Mouse (Mus musculus): ENCODE measurements around the gene Map3k6. TPM values are rescaled to one million over a fixed set of nuclear protein-coding genes. Genes with fewer than 3 reads are reported as not detected.

Map3k6 gene
- total and polyA plus RNA-seq, 2 experiments from 2014 or later: 5.8 to 11.7 TPM

DNA sequence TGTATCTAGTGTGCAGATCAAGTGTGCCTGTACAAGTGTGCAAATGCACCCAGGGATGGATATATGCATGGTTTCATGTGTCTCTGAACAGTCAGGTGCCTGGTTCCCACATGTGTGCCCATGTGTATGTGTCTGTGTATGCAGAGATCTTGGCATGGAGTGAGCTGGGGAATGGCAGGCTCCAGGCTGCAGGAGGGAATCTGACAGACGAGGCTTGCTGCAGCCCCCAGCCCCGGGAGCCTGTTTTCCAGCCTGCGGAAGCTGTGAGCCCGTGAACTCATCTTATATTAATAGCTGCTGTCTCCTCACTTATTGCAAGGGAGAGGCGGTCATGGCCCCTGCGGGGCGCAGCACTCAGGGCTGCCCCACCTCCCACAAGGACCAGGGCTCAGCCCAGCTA, 36.2 kb upstream of the Map3k6 start:
- peaks cover 15% of the 10 kb centered on the region for H3K4me1 ChIP-seq (ENCODE audit: insufficient read depth, low read length)
- DNase-seq (ENCODE audit: low spot score) (no peak), ATAC-seq (no peak)
- H3K4me2 ChIP-seq (ENCODE audit: low read depth, low read length): no peak overlapping the region
- peak overlapping the region; percentile 37 for H3K9ac ChIP-seq (replicated peaks; ENCODE audit: low read length)
- H3K4me3 ChIP-seq (ENCODE audit: low read length): no peak overlapping the region
- H3K9me3 ChIP-seq (ENCODE audit: low read length): no peaks in the 10 kb centered on the region
- no peaks in the 10 kb centered on the region for H3K36me3 ChIP-seq (ENCODE audit: insufficient read depth, low read length)
- 27% methylated on average over 7 of the region's 7 CpGs for WGBS
- TF ChIP-seq CTCF (IDR thresholded peaks at IDR 0.05; ENCODE audit: low read depth): no peak
- no peaks in the 10 kb centered on the region for H3K27me3 ChIP-seq (ENCODE audit: insufficient read depth, low read length)
- peak overlapping the region; percentile 51; the same call in 1 of the 2 replicates for H3K27ac ChIP-seq

- WGBS: 3% methylated on average over 11 of the region's 11 CpGs
- peak; percentile 27 for ATAC-seq
- H3K9ac ChIP-seq (replicated peaks; ENCODE audit: low read length): no peak overlapping the region
Measured at GRCm38 (mm10) chr4:133209366-133209765, 31.3 kb upstream of the Map3k6 start.

DNA sequence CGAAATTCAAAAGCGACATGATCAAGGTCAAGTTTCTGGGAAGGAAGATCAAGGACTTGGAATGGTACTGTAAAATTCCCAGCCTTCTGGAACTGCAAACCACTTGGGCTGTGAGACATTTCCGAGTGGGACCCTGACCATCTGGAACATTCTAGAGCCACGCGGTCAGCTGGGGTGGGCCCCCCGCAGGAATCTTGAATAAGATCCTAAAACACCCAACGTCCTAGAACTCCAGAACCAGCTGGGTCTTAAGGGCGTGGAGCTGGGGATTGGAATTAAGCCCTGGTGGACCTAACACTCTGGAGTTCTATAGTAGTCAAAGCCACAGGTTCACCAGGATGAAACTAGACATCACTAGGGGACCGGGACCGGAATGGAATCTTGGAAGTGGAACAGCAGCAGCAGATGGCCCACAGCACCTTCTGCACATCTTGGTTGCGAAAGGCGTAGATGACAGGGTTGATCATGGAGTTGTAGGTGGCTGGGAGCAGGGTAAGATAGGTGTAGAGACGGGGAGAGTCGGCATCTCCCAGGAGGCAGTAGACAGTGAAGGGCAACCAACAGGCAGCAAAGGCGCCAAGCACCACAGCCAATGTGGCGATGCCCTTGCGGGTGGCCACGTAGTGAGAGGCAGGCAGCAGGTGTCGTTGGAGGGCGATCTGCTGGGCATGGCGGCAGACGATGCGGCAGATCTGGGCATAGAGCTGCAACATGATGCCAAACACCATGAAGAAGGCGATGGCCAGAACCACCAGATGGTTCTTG, 30.4 kb upstream of the Map3k6 start:
- no peak for TF ChIP-seq CTCF (IDR thresholded peaks at IDR 0.05; ENCODE audit: low read depth)
- Histone ChIP-seq H3K9me3 (ENCODE audit: low read length) (no peaks in the 10 kb centered on the region), H3K4me1 (ENCODE audit: insufficient read depth, low read length) (no peaks in the 10 kb centered on the region), H3K4me2 (ENCODE audit: low read depth, low read length) (no peak overlapping the region), H3K27me3 (ENCODE audit: insufficient read depth, low read length) (no peaks in the 10 kb centered on the region), H3K9ac (replicated peaks; ENCODE audit: low read length) (no peak overlapping the region), H3K27ac (no peak overlapping the region), H3K4me3 (ENCODE audit: low read length) (no peak overlapping the region), H3K36me3 (ENCODE audit: insufficient read depth, low read length) (no peaks in the 10 kb centered on the region)
- WGBS: 85% methylated on average over 24 of the region's 24 CpGs
- ATAC-seq: no peak
- DNase-seq (ENCODE audit: low spot score): no peak

More at GRCm38 (mm10) chr4:133209366-133209765, 31.3 kb upstream of the Map3k6 start:
- H3K27me3 ChIP-seq (ENCODE audit: insufficient read depth, low read length): no peaks in the 10 kb centered on the region
- no peaks in the 10 kb centered on the region for H3K4me1 ChIP-seq (ENCODE audit: insufficient read depth, low read length)
- H3K4me3 ChIP-seq (ENCODE audit: low read length): no peak overlapping the region
- H3K36me3 ChIP-seq (ENCODE audit: insufficient read depth, low read length): no peaks in the 10 kb centered on the region
- DNase-seq (ENCODE audit: low spot score): peak; percentile 88
- TF ChIP-seq CTCF (IDR thresholded peaks at IDR 0.05; ENCODE audit: low read depth): peak; percentile 93
- no peak overlapping the region for H3K4me2 ChIP-seq (ENCODE audit: low read depth, low read length)
- no peak overlapping the region; the same call in 1 of the 2 replicates for H3K27ac ChIP-seq
- no peaks in the 10 kb centered on the region for H3K9me3 ChIP-seq (ENCODE audit: low read length)

DNA sequence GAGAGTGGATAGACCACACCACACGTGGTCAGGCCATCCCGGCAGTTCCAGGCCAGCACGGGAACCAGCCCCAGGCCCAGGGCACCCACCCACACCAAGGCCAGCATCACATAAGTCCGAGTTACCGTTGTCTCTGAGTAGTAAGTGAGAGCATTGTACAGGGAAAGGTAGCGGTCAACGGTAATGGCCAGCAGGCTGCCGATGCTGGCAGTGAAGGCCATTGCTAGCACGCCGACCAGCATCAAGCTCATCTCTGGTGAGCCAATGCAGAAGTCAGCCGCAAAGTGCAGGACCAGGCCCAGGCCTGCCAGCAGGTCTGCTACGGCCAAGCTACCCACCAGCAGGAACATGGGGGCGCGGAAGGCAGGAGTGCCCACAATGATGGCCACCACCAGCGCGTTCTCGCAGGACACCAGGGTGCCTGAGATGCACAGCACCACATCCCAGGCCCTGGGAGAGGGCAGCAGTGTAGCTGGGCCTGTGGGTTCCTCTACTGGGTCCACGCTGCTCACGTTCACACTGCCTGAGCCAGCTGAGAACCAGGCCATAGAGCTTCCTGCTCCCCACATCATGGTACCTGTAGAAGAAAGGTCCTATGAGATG, 29.7 kb upstream of the Map3k6 start:
- Histone ChIP-seq H3K27ac (no peak overlapping the region), H3K27me3 (ENCODE audit: insufficient read depth, low read length) (no peaks in the 10 kb centered on the region), H3K36me3 (ENCODE audit: insufficient read depth, low read length) (no peaks in the 10 kb centered on the region), H3K4me2 (ENCODE audit: low read depth, low read length) (peak overlapping the region; percentile 98; the same call in 1 of the 2 replicates), H3K9ac (replicated peaks; ENCODE audit: low read length) (no peak overlapping the region), H3K4me1 (ENCODE audit: insufficient read depth, low read length) (no peaks in the 10 kb centered on the region), H3K9me3 (ENCODE audit: low read length) (no peaks in the 10 kb centered on the region), H3K4me3 (ENCODE audit: low read length) (no peak overlapping the region)
- WGBS: 92% methylated on average over 19 of the region's 19 CpGs
- ATAC-seq (no peak), DNase-seq (ENCODE audit: low spot score) (no peak)
- TF ChIP-seq CTCF (IDR thresholded peaks at IDR 0.05; ENCODE audit: low read depth): no peak

GRCm38 (mm10) chr4:133211751-133212561, 28.7 kb upstream of the Map3k6 start, which contains the start of the genes Cd164l2 and Gpr3:
Cd164l2 (plus strand) TSS chr4:133212131.
Gpr3 (minus strand) TSS chr4:133212536.
- WGBS: 2% methylated on average over 49 of the region's 52 CpGs
- Histone ChIP-seq H3K4me1 (ENCODE audit: insufficient read depth, low read length) (no peaks in the 10 kb centered on the region), H3K27me3 (ENCODE audit: insufficient read depth, low read length) (no peaks in the 10 kb centered on the region), H3K9ac (replicated peaks; ENCODE audit: low read length) (peak within 1 kb of the TSS; percentile 76), H3K4me2 (ENCODE audit: low read depth, low read length) (peak within 1 kb of the TSS; percentile 98), H3K4me3 (ENCODE audit: low read length) (peak within 1 kb of the TSS; percentile 77), H3K9me3 (ENCODE audit: low read length) (no peaks in the 10 kb centered on the region), H3K36me3 (ENCODE audit: insufficient read depth, low read length) (no peaks in the 10 kb centered on the region), H3K27ac (peak within 1 kb of the TSS; percentile 59; the same call in 1 of the 2 replicates)
- TF ChIP-seq CTCF (IDR thresholded peaks at IDR 0.05; ENCODE audit: low read depth): no peak
- DNase-seq (ENCODE audit: low spot score) (peak; percentile 41), ATAC-seq (peak; percentile 49; the same call in 1 of the 2 replicates)

GRCm38 (mm10) chr4:133212562-133213267, 27.9 kb upstream of the Map3k6 start:
- ATAC-seq (peak; percentile 84), DNase-seq (ENCODE audit: low spot score) (peak; percentile 92)
- peak overlapping the region; percentile 98 for H3K4me2 ChIP-seq (ENCODE audit: low read depth, low read length)
- no peaks in the 10 kb centered on the region for H3K9me3 ChIP-seq (ENCODE audit: low read length)
- peak overlapping the region; percentile 76 for H3K9ac ChIP-seq (replicated peaks; ENCODE audit: low read length)
- no peaks in the 10 kb centered on the region for H3K27me3 ChIP-seq (ENCODE audit: insufficient read depth, low read length)
- 2% methylated on average over 44 of the region's 44 CpGs for WGBS
- peak; percentile 44 for TF ChIP-seq CTCF (IDR thresholded peaks at IDR 0.05; ENCODE audit: low read depth)
- no peaks in the 10 kb centered on the region for H3K4me1 ChIP-seq (ENCODE audit: insufficient read depth, low read length)
- no peaks in the 10 kb centered on the region for H3K36me3 ChIP-seq (ENCODE audit: insufficient read depth, low read length)
- peak overlapping the region; percentile 59; the same call in 1 of the 2 replicates for H3K27ac ChIP-seq
- H3K4me3 ChIP-seq (ENCODE audit: low read length): peak overlapping the region; percentile 77

Data from hindbrain, postnatal 0 days (tissue).